Mouse (Mus musculus): ENCODE results near the gene Zfp26. TPM values are rescaled to one million over a fixed set of nuclear protein-coding genes. Genes with fewer than 3 reads are reported as not detected.

Gene Zfp26
- total and polyA plus RNA-seq, 3 experiments, result 11.7 to 17.3 (median 13.3) TPM

DNA sequence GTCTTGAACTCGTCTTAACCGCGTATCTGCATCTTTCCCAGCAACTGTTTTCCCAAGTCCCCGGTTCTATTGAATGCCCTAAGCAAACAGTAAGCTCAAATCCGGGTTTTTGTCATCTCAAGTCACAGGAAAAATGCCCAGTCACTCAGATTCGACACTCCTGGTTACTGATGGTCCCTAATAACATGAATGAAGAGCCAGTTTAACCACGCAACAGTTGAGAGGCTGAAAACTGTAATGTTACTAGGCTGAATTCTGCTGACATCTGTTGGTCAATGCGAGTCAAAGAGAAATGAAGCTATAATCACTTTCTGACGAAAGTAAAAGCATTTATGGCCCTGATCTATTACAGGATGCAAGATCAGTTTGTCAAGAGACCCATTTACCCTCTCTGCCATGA, 33.3 kb upstream of the Zfp26 start:
- H3K27ac ChIP-seq (ENCODE audit: insufficient read depth, low read depth), result peak overlapping the region; percentile 57
- no peaks in the 10 kb centered on the region for H3K27me3 ChIP-seq (replicated peaks)
- peak overlapping the region; percentile 75 to 87 (median 77) for H3K4me3 ChIP-seq (replicated peaks in 1 of 3; ENCODE audit: low read depth in 2 of 3, low read length in 2 of 3, poor library complexity in 1 of 3)
- no peak for TF ChIP-seq MAZ (IDR thresholded peaks at IDR 0.05; ENCODE audit: low read depth, low read length)
- TF ChIP-seq TCF12 (IDR thresholded peaks at IDR 0.05; ENCODE audit: low read depth, low read length), result no peak
- peak in 1 of 2 experiments; percentile 39; a peak in 2 of 4 replicates for TF ChIP-seq CTCF (conservative IDR thresholded peaks at IDR 0.05 in 1 of 2, IDR thresholded peaks at IDR 0.05 in 1 of 2; ENCODE audit: low read depth in 2 of 2, low read length in 2 of 2)
- TF ChIP-seq CHD1 (IDR thresholded peaks at IDR 0.05; ENCODE audit: low read depth, low read length), result no peak
- TF ChIP-seq POLR2A (IDR thresholded peaks at IDR 0.05; ENCODE audit: low read depth, low read length), result no peak
- TF ChIP-seq RAD21 (IDR thresholded peaks at IDR 0.05; ENCODE audit: low read depth, low read length), result peak; percentile 34
- peak; percentile 15 for TF ChIP-seq SMC3 (IDR thresholded peaks at IDR 0.05; ENCODE audit: low read depth, low read length)
- TF ChIP-seq BHLHE40 (IDR thresholded peaks at IDR 0.05; ENCODE audit: low read depth, low read length), result no peak
- TF ChIP-seq TBP (conservative IDR thresholded peaks at IDR 0.05; ENCODE audit: low read depth, low read length), result 0 out of 2 replicates have a peak, but pooled peaks have one; percentile 15
- TF ChIP-seq ZC3H11A (IDR thresholded peaks at IDR 0.05; ENCODE audit: low read depth, low read length), result no peak
- peak overlapping the region; percentile 68 for H3K9ac ChIP-seq (ENCODE audit: insufficient read depth, low read depth)
- H3K4me2 ChIP-seq (ENCODE audit: insufficient read depth, low read depth, poor library complexity, severe bottlenecking), result peak overlapping the region; percentile 85
- dilution Hi-C loops (cut with MboI; ENCODE audit: extremely low pct_ligation_motif_present, extremely low pct_unique_long_range_greater_than_20kb, low sequenced_read_pairs) (no loop called here), in situ Hi-C loops (cut with MboI; ENCODE audit: low pct_ligation_motif_present, low pct_unique_long_range_greater_than_20kb, low sequenced_read_pairs) (no loop called here)
- no peaks in the 10 kb centered on the region for H3K9me3 ChIP-seq (replicated peaks; ENCODE audit: low read length)
- peaks cover 16 to 48% of the 10 kb centered on the region in 2 experiments for H3K36me3 ChIP-seq (replicated peaks in 1 of 2; ENCODE audit: control insufficient read depth in 1 of 2, insufficient read depth in 1 of 2, low read length in 1 of 2)
- peaks cover 0 to 20% of the 10 kb centered on the region in 2 experiments; a peak in 2 of 4 replicates for H3K4me1 ChIP-seq (ENCODE audit: control insufficient read depth in 1 of 2, insufficient read depth in 2 of 2)
- H3K79me2 ChIP-seq (replicated peaks; ENCODE audit: control insufficient read depth, extremely low read depth, insufficient read depth, poor library complexity, severe bottlenecking), result peaks cover 20% of the 10 kb centered on the region
- peak; percentile 36 for DNase-seq (ENCODE audit: extremely low read depth)

DNA sequence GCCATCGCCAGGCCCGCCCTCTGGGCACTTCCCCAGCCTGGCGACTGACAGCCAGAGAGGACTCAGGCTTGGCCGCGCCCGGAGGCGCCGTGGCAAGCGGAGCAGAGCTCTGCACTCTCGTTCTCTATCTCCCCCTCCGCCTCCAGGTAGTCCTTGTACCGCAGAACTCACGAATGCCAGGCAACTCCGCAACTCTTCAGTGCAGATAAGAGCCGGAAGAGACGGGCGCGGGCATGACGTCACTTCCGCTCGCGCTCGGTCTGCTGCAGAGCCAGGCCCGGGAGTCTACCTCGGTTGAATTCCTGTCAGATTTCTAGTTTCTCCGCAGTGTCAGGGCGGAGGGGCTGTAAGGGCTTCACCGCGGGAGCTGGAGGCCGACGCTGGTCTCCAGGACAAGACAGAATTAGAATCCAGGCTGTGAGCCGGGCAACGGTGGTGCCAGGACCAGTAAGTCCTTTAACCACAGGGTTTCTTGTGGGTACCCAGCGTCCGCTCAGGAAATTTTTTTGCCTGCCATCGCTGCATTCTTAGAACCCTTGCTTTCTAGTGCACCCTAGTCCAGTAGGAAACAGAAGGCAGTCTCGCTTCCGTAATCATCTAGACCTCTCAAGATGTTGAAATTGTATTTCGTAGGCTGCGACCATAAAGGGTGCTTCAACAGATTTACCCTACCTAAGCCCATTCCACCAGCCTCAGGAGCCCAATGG, 32.7 kb upstream of the Zfp26 start, which contains the start of gene Zfp426:
Zfp426 (minus strand) TSS at position 220 of the 707 bp plus-strand sequence.
- in situ Hi-C loops (cut with MboI; ENCODE audit: low pct_ligation_motif_present, low pct_unique_long_range_greater_than_20kb, low sequenced_read_pairs), result no loop called here
- DNase-seq (ENCODE audit: extremely low read depth), result peak; percentile 87
- no peaks in the 10 kb centered on the region for H3K27me3 ChIP-seq (replicated peaks)
- dilution Hi-C loops (cut with MboI; ENCODE audit: extremely low pct_ligation_motif_present, extremely low pct_unique_long_range_greater_than_20kb, low sequenced_read_pairs), result no loop called here
- peak within 1 kb of the TSS; percentile 85 for H3K4me2 ChIP-seq (ENCODE audit: insufficient read depth, low read depth, poor library complexity, severe bottlenecking)
- H3K4me1 ChIP-seq (ENCODE audit: control insufficient read depth in 1 of 2, insufficient read depth in 2 of 2), result peaks cover 0 to 20% of the 10 kb centered on the region in 2 experiments; a peak in 2 of 4 replicates
- H3K9ac ChIP-seq (ENCODE audit: insufficient read depth, low read depth), result peak within 1 kb of the TSS; percentile 68
- peaks cover 20% of the 10 kb centered on the region for H3K79me2 ChIP-seq (replicated peaks; ENCODE audit: control insufficient read depth, extremely low read depth, insufficient read depth, poor library complexity, severe bottlenecking)
- H3K4me3 ChIP-seq (replicated peaks in 1 of 3; ENCODE audit: low read depth in 2 of 3, low read length in 2 of 3, poor library complexity in 1 of 3), result peak within 1 kb of the TSS; percentile 75 to 87 (median 77)
- H3K27ac ChIP-seq (ENCODE audit: insufficient read depth, low read depth), result peak within 1 kb of the TSS; percentile 57
- no peaks in the 10 kb centered on the region for H3K9me3 ChIP-seq (replicated peaks; ENCODE audit: low read length)
- H3K36me3 ChIP-seq (replicated peaks in 1 of 2; ENCODE audit: control insufficient read depth in 1 of 2, insufficient read depth in 1 of 2, low read length in 1 of 2), result peaks cover 14 to 42% of the 10 kb centered on the region in 2 experiments
- TF ChIP-seq ETS1 (conservative IDR thresholded peaks at IDR 0.05; ENCODE audit: low read depth, low read length), result 0 out of 2 replicates have a peak, but pooled peaks have one; percentile 17
- TF ChIP-seq CHD2 (IDR thresholded peaks at IDR 0.05; ENCODE audit: low read length), result 0 out of 2 replicates have a peak, but pooled peaks have one; percentile 37
- peak; percentile 68 for TF ChIP-seq ZMIZ1 (IDR thresholded peaks at IDR 0.05; ENCODE audit: low read depth, low read length)
- TF ChIP-seq CTCF (conservative IDR thresholded peaks at IDR 0.05 in 1 of 2, IDR thresholded peaks at IDR 0.05 in 1 of 2; ENCODE audit: low read depth in 2 of 2, low read length in 2 of 2), result no peak
- TF ChIP-seq E2F4 (IDR thresholded peaks at IDR 0.05; ENCODE audit: insufficient replicate concordance, low read depth, low read length), result no peak
- TF ChIP-seq ZKSCAN1 (IDR thresholded peaks at IDR 0.05; ENCODE audit: borderline replicate concordance, low read depth, low read length), result no peak
- peak; percentile 31; the same call in 1 of the 2 replicates for TF ChIP-seq ZNF384 (IDR thresholded peaks at IDR 0.05; ENCODE audit: low read depth, low read length)
- no peak for TF ChIP-seq USF1 (IDR thresholded peaks at IDR 0.05; ENCODE audit: low read depth, low read length)
- TF ChIP-seq MAX (IDR thresholded peaks at IDR 0.05; ENCODE audit: low read length), result peak; percentile 54; the same call in 1 of the 2 replicates
- peak; percentile 76; the same call in 1 of the 2 replicates for TF ChIP-seq MXI1 (IDR thresholded peaks at IDR 0.05; ENCODE audit: low read depth, low read length)
- no peak for TF ChIP-seq PAX5 (IDR thresholded peaks at IDR 0.05; ENCODE audit: low read length)
- TF ChIP-seq NRF1 (IDR thresholded peaks at IDR 0.05; ENCODE audit: low read depth, low read length), result 0 out of 2 replicates have a peak, but pooled peaks have one; percentile 28
- peak; percentile 80 for TF ChIP-seq HCFC1 (IDR thresholded peaks at IDR 0.05; ENCODE audit: low read depth, low read length)
- peak; percentile 70; the same call in 1 of the 2 replicates for TF ChIP-seq KAT2A (IDR thresholded peaks at IDR 0.05; ENCODE audit: insufficient replicate concordance, low read length)
- no peak for TF ChIP-seq MYC (IDR thresholded peaks at IDR 0.05; ENCODE audit: low read depth, low read length)
- no peak for TF ChIP-seq GABPA (IDR thresholded peaks at IDR 0.05; ENCODE audit: insufficient replicate concordance, low read depth, low read length)
- peak; percentile 70; the same call in 1 of the 2 replicates for TF ChIP-seq JUN (IDR thresholded peaks at IDR 0.05; ENCODE audit: insufficient read depth, low read depth, low read length)
- peak; percentile 88 for TF ChIP-seq TCF12 (IDR thresholded peaks at IDR 0.05; ENCODE audit: low read depth, low read length)
- TF ChIP-seq CHD1 (IDR thresholded peaks at IDR 0.05; ENCODE audit: low read depth, low read length), result no peak
- no peak for TF ChIP-seq USF2 (conservative IDR thresholded peaks at IDR 0.05; ENCODE audit: low read depth, low read length)
- TF ChIP-seq SMC3 (IDR thresholded peaks at IDR 0.05; ENCODE audit: low read depth, low read length), result no peak
- no peak for TF ChIP-seq RAD21 (IDR thresholded peaks at IDR 0.05; ENCODE audit: low read depth, low read length)
- TF ChIP-seq POLR2AphosphoS2 (IDR thresholded peaks at IDR 0.05; ENCODE audit: low read depth, low read length), result no peak
- TF ChIP-seq IRF4 (IDR thresholded peaks at IDR 0.05; ENCODE audit: low read depth, low read length), result no peak; the same call in 1 of the 2 replicates
- peak; percentile 90 for TF ChIP-seq NELFE (IDR thresholded peaks at IDR 0.05; ENCODE audit: low read depth, low read length)
